Mouse (Mus musculus): ENCODE results near the gene Gm20388.

- TF ChIP-seq POLR2A (IDR thresholded peaks at IDR 0.05; ENCODE audit: borderline replicate concordance, control insufficient read depth, low read depth, low read length) (peak; percentile 44; the same call in 1 of the 2 replicates), CTCF (IDR thresholded peaks at IDR 0.05; ENCODE audit: control insufficient read depth, insufficient read depth, low read length) (peak; percentile 100)
These were observed 408.8 kb downstream of the Gm20388 start for GRCm38 (mm10) chr8:120319449-120319848.

All from bone marrow, adult 2 months (tissue).